Mouse (Mus musculus): Measurements from ENCODE around the gene Atcay. TPM values are rescaled to one million over a fixed set of nuclear protein-coding genes. Genes with fewer than 3 reads are reported as not detected.

Atcay gene
- 0.47 and 0.69 TPM in 2 replicates for polyA plus RNA-seq (2015; fragmentation: Nextera tagmentation; extraction: Ambion mirVana)

- 7% methylated on average over 27 of the region's 27 CpGs for WGBS
- no peaks in the 10 kb centered on the region for H3K36me3 ChIP-seq
- peaks cover 35% of the 10 kb centered on the region for H3K27me3 ChIP-seq
- H3K4me1 ChIP-seq, result peaks cover 27% of the 10 kb centered on the region
- H3K4me3 ChIP-seq (replicated peaks), result peak within 1 kb of the TSS; percentile 15
- H3K27ac ChIP-seq (replicated peaks), result no peak within 1 kb of the TSS
- no peak for ATAC-seq (ENCODE audit: insufficient number of reproducible peaks, low FRiP score, low TSS enrichment, low read depth)
- H3K4me2 ChIP-seq (replicated peaks), result peak within 1 kb of the TSS; percentile 34
- H3K9ac ChIP-seq, result no peak within 1 kb of the TSS
- H3K9me3 ChIP-seq (replicated peaks), result no peaks in the 10 kb centered on the region
Observed at GRCm38 (mm10) chr10:81230438-81231332, at the start of gene Atcay. Atcay (minus strand) TSS chr10:81230833.

GRCm38 (mm10) chr10:81279496-81279895, 48.9 kb upstream of the Atcay start:
- H3K9me3 ChIP-seq (replicated peaks), result no peaks in the 10 kb centered on the region
- peaks cover 17% of the 10 kb centered on the region for H3K4me1 ChIP-seq
- no peak overlapping the region for H3K4me2 ChIP-seq (replicated peaks)
- ATAC-seq (ENCODE audit: insufficient number of reproducible peaks, low FRiP score, low TSS enrichment, low read depth), result no peak
- no peak overlapping the region for H3K4me3 ChIP-seq (replicated peaks)
- no peaks in the 10 kb centered on the region for H3K36me3 ChIP-seq
- H3K27me3 ChIP-seq, result peaks cover 23% of the 10 kb centered on the region
- WGBS, result 37% methylated on average over 10 of the region's 10 CpGs
- H3K27ac ChIP-seq (replicated peaks), result no peak overlapping the region
- H3K9ac ChIP-seq, result no peak overlapping the region

GRCm38 (mm10) chr10:81277676-81278075, 47.0 kb upstream of the Atcay start:
- 81% methylated on average over 22 of the region's 22 CpGs for WGBS
- Histone ChIP-seq H3K27me3 (peaks cover 7% of the 10 kb centered on the region; the same call in 1 of the 2 replicates), H3K27ac (replicated peaks) (no peak overlapping the region), H3K36me3 (peaks cover 13% of the 10 kb centered on the region), H3K9me3 (replicated peaks) (no peaks in the 10 kb centered on the region), H3K4me3 (replicated peaks) (no peak overlapping the region), H3K9ac (no peak overlapping the region), H3K4me2 (replicated peaks) (no peak overlapping the region), H3K4me1 (peaks cover 8% of the 10 kb centered on the region; the same call in 1 of the 2 replicates)
- no peak for ATAC-seq (ENCODE audit: insufficient number of reproducible peaks, low FRiP score, low TSS enrichment, low read depth)

GRCm38 (mm10) chr10:81273842-81274241, 43.2 kb upstream of the Atcay start:
- H3K36me3 ChIP-seq, result peaks cover 43% of the 10 kb centered on the region
- WGBS, result 91% methylated on average over 19 of the region's 19 CpGs
- H3K9me3 ChIP-seq (replicated peaks), result no peaks in the 10 kb centered on the region
- ATAC-seq (ENCODE audit: insufficient number of reproducible peaks, low FRiP score, low TSS enrichment, low read depth), result no peak
- no peak overlapping the region for H3K9ac ChIP-seq
- H3K4me2 ChIP-seq (replicated peaks), result no peak overlapping the region
- H3K4me1 ChIP-seq, result peaks cover 8% of the 10 kb centered on the region
- no peak overlapping the region for H3K27ac ChIP-seq (replicated peaks)
- H3K4me3 ChIP-seq (replicated peaks), result no peak overlapping the region
- no peaks in the 10 kb centered on the region for H3K27me3 ChIP-seq

GRCm38 (mm10) chr10:81272356-81272755, 41.7 kb upstream of the Atcay start:
- Histone ChIP-seq H3K27ac (replicated peaks) (no peak overlapping the region), H3K27me3 (no peaks in the 10 kb centered on the region), H3K9ac (no peak overlapping the region), H3K4me3 (replicated peaks) (no peak overlapping the region), H3K4me2 (replicated peaks) (no peak overlapping the region), H3K4me1 (peaks cover 13% of the 10 kb centered on the region), H3K36me3 (peaks cover 43% of the 10 kb centered on the region), H3K9me3 (replicated peaks) (no peaks in the 10 kb centered on the region)
- ATAC-seq (ENCODE audit: insufficient number of reproducible peaks, low FRiP score, low TSS enrichment, low read depth), result no peak
- WGBS, result 90% methylated on average over 21 of the region's 21 CpGs

GRCm38 (mm10) chr10:81268643-81269412, 38.2 kb upstream of the Atcay start:
- Histone ChIP-seq H3K27ac (replicated peaks) (peak overlapping the region; percentile 58; the same call in 1 of the 2 replicates), H3K4me3 (replicated peaks) (peak overlapping the region; percentile 83), H3K4me2 (replicated peaks) (peak overlapping the region; percentile 77), H3K27me3 (no peaks in the 10 kb centered on the region), H3K4me1 (peaks cover 20% of the 10 kb centered on the region), H3K36me3 (peaks cover 56% of the 10 kb centered on the region), H3K9ac (peak overlapping the region; percentile 80), H3K9me3 (replicated peaks) (no peaks in the 10 kb centered on the region)
- ATAC-seq (ENCODE audit: insufficient number of reproducible peaks, low FRiP score, low TSS enrichment, low read depth), result no peak
- 77% methylated on average over 16 of the region's 16 CpGs for WGBS

- H3K9me3 ChIP-seq (replicated peaks), result no peaks in the 10 kb centered on the region
- H3K36me3 ChIP-seq, result peaks cover 54% of the 10 kb centered on the region
- peak; percentile 66 for ATAC-seq (ENCODE audit: insufficient number of reproducible peaks, low FRiP score, low TSS enrichment, low read depth)
- H3K9ac ChIP-seq, result peak overlapping the region; percentile 80
- WGBS, result 4% methylated on average over 23 of the region's 23 CpGs
- H3K4me3 ChIP-seq (replicated peaks), result peak overlapping the region; percentile 83
- peaks cover 20% of the 10 kb centered on the region for H3K4me1 ChIP-seq
- H3K4me2 ChIP-seq (replicated peaks), result peak overlapping the region; percentile 77
- no peaks in the 10 kb centered on the region for H3K27me3 ChIP-seq
- peak overlapping the region; percentile 58; the same call in 1 of the 2 replicates for H3K27ac ChIP-seq (replicated peaks)
Observed at GRCm38 (mm10) chr10:81268056-81268455, 37.4 kb upstream of the Atcay start.

- Histone ChIP-seq H3K36me3 (peaks cover 50% of the 10 kb centered on the region), H3K27ac (replicated peaks) (peak within 1 kb of the TSS; percentile 93), H3K9me3 (replicated peaks) (no peaks in the 10 kb centered on the region), H3K4me3 (replicated peaks) (peak within 1 kb of the TSS; percentile 83), H3K4me2 (replicated peaks) (peak within 1 kb of the TSS; percentile 77), H3K27me3 (no peaks in the 10 kb centered on the region), H3K4me1 (peaks cover 20% of the 10 kb centered on the region), H3K9ac (peak within 1 kb of the TSS; percentile 70)
- under 1% methylated on average over 48 of the region's 48 CpGs for WGBS
- peak; percentile 92 for ATAC-seq (ENCODE audit: insufficient number of reproducible peaks, low FRiP score, low TSS enrichment, low read depth)
Observed at GRCm38 (mm10) chr10:81266211-81267105, 35.8 kb upstream of the Atcay start, which contains the start of the genes Mrpl54 and Apba3. Mrpl54 (minus strand) TSS chr10:81266934. Apba3 (plus strand) TSS chr10:81266960.

GRCm38 (mm10) chr10:81265540-81265939, 34.9 kb upstream of the Atcay start:
- H3K9ac ChIP-seq, result no peak overlapping the region
- ATAC-seq (ENCODE audit: insufficient number of reproducible peaks, low FRiP score, low TSS enrichment, low read depth), result no peak
- WGBS, result 96% methylated on average over 8 of the region's 8 CpGs
- H3K4me2 ChIP-seq (replicated peaks), result peak overlapping the region; percentile 60
- peak overlapping the region; percentile 83 for H3K4me3 ChIP-seq (replicated peaks)
- 0 out of 2 replicates have a peak, but pooled peaks cover 3% of the 10 kb centered on the region for H3K9me3 ChIP-seq (replicated peaks)
- peaks cover 20% of the 10 kb centered on the region for H3K4me1 ChIP-seq
- peaks cover 40% of the 10 kb centered on the region for H3K36me3 ChIP-seq
- H3K27me3 ChIP-seq, result no peaks in the 10 kb centered on the region
- no peak overlapping the region for H3K27ac ChIP-seq (replicated peaks)

- H3K36me3 ChIP-seq, result peaks cover 32% of the 10 kb centered on the region
- 84% methylated on average over 4 of the region's 4 CpGs for WGBS
- no peak overlapping the region for H3K4me3 ChIP-seq (replicated peaks)
- H3K4me1 ChIP-seq, result peaks cover 32% of the 10 kb centered on the region
- H3K27me3 ChIP-seq, result peaks cover 43% of the 10 kb centered on the region
- no peak overlapping the region for H3K27ac ChIP-seq (replicated peaks)
- 0 out of 2 replicates have a peak, but pooled peaks cover 4% of the 10 kb centered on the region for H3K9me3 ChIP-seq (replicated peaks)
- ATAC-seq (ENCODE audit: insufficient number of reproducible peaks, low FRiP score, low TSS enrichment, low read depth), result no peak
- no peak overlapping the region for H3K9ac ChIP-seq
- no peak overlapping the region for H3K4me2 ChIP-seq (replicated peaks)
Observed at GRCm38 (mm10) chr10:81261025-81261424, 30.4 kb upstream of the Atcay start.

Data from embryonic facial prominence, embryonic 15.5 days (tissue).